Mouse (Mus musculus): ENCODE results near the gene Tbx15.
A peak's percentile ranks its signal among the peaks of the same experiment; 100 is the strongest.

The Tbx15 gene

GRCm38 (mm10) chr3:99240213-99240720, at the start of gene Tbx15:
Gene Tbx15, plus strand, starts transcription at chr3:99240381.
- ATAC-seq (ENCODE audit: low TSS enrichment), result no peak

- no peak for ATAC-seq (ENCODE audit: low TSS enrichment)
Measured at GRCm38 (mm10) chr3:99193576-99193975, 46.6 kb upstream of the Tbx15 start.

- ATAC-seq (ENCODE audit: low TSS enrichment), result no peak
Measured at GRCm38 (mm10) chr3:99203331-99203730, 36.9 kb upstream of the Tbx15 start.

DNA sequence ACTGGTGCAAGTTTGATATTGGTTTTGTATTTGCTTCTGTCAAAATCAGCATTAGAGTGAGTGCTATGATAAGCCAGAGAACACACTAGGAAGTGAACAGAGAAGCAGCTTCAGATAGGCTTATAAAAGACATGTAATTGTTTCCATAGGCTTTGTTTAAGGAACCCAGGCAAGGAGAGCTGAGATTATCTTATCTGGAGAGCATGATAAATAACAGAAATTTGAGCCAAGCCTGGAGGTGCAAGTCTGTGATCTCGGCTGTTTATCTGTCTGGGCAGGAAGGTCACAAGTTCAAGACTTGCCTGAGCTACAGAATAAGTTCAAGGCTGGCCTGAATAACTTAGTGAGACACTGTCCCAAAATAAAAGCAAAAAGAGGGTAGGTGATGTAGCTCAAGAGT, 31.8 kb upstream of the Tbx15 start:
- no peak for ATAC-seq (ENCODE audit: low TSS enrichment)

- no peak for ATAC-seq (ENCODE audit: low TSS enrichment)
Measured at GRCm38 (mm10) chr3:99211105-99211698, 29.0 kb upstream of the Tbx15 start.

- no peak for ATAC-seq (ENCODE audit: low TSS enrichment)
Measured at GRCm38 (mm10) chr3:99227807-99228206, 12.4 kb upstream of the Tbx15 start.

DNA sequence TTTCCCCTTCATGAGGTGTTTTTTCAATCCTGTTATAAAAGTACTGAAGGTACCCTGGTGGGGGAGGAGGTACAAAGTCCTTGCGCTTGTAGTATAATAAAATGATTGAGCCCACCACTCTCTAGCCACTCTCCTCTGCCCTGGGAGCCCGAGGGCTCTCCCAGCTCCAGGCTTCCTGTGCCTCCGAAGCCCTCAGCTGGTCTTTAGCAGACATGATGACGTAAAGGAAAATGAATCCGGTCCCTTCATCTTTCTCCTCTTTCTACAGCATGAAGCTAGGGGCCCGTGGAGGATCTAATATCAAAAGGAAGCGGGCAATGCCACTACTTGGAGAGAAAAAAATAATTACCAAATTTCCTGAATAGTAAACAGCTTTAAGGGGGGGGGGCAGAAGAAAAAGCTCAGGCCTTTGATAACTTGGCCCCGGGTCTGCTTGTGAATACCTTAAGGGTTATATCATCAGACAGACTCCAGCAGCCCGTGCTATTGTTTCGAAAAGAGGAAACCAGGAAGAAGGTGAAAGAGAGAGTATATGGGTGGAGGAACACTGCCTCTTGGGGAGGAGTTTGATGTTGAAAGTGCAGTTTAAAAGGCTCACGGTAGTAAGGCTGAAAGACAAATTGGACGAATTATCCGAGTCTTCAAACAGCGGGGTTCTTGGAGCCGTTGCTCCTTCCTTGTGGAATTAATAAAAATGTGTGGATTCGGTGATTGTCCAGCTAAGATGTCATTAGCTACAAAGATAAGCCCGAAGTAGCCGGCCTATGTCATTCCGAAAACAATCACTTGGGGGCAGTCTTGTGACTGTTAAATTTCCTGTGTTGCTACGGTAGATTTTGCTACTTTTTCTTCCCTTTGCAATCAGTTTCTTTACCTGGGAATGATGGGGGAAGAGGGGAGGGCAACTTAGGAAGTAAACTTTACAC, 6.5 kb upstream of the Tbx15 start:
- ATAC-seq (ENCODE audit: low TSS enrichment), result peak; percentile 57

GRCm38 (mm10) chr3:99234319-99234869, 5.8 kb upstream of the Tbx15 start:
- ATAC-seq (ENCODE audit: low TSS enrichment), result peak; percentile 34; the same call in 1 of the 2 replicates

DNA sequence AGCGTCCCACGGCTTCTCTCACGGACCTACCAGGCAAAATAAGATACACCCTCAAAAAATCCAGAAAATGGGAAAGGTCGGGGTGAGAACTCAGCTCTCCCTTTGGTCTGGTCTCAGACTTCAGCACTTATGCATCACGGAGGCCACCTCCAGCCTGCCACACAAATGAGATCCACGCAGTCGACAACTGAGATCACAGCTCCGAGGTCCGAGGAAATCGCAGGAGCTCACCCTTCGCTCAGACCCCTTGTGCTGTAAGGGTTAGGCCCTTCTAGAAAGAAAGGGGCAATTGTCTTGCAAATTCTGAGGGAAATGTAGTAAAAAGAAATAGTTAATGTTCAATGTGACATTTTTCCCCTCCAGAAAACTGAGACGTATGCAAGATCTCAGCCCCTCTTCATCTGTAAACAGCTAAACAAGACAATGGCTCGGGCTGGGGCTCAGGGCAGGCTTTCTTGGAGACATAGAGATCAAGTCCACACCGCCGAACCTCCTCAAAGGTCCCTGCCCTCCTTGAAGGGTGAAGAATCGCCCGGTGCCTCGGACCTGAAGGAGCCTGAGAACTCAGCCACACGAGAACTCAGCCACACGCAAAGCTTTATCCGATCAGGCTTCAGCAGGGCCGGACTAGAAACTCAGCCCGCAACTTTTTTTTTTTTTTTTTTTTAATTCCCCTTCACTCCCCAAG, 4.9 kb upstream of the Tbx15 start:
- no peak for ATAC-seq (ENCODE audit: low TSS enrichment)

GRCm38 (mm10) chr3:99235804-99236755, 4.1 kb upstream of the Tbx15 start:
- no peak for ATAC-seq (ENCODE audit: low TSS enrichment)

GRCm38 (mm10) chr3:99238691-99239090, 1.5 kb upstream of the Tbx15 start:
- no peak for ATAC-seq (ENCODE audit: low TSS enrichment)

DNA sequence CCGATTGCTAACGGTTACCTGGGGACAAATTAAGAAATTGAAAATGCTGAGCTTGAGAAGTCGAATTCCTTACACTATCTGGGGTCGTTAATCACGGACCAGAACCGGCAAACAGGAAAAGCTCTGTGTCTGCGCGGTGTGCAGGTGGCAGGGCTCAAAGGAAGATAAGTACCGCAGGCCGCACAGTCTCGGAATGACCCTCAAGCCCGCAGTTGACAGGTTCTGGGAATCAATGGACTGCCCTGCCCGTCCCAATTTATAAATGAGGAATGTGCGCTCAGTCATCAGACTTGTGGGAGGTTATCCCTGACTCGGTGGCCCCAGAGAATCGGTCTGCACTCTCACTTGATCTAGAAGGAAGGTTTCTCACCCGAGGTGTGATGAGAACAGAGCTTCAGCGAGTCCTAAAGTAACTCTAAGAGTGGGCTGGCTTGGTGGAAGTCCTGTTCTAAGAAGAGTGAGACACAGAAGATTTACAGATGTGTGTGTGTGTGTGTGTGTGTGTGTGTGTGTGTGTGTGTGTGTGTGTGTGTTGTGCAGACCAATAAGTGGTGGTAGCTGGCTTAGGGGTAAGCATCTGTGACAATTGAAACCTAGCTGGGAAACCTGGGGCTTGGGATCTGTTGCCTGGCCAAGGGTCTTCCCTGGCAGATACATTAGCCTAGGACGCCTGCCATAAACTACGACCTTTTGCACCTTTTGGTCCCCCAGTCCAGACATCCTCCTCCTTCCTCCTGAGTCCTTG, 708 bp upstream of the Tbx15 start:
- ATAC-seq (ENCODE audit: low TSS enrichment), result no peak

DNA sequence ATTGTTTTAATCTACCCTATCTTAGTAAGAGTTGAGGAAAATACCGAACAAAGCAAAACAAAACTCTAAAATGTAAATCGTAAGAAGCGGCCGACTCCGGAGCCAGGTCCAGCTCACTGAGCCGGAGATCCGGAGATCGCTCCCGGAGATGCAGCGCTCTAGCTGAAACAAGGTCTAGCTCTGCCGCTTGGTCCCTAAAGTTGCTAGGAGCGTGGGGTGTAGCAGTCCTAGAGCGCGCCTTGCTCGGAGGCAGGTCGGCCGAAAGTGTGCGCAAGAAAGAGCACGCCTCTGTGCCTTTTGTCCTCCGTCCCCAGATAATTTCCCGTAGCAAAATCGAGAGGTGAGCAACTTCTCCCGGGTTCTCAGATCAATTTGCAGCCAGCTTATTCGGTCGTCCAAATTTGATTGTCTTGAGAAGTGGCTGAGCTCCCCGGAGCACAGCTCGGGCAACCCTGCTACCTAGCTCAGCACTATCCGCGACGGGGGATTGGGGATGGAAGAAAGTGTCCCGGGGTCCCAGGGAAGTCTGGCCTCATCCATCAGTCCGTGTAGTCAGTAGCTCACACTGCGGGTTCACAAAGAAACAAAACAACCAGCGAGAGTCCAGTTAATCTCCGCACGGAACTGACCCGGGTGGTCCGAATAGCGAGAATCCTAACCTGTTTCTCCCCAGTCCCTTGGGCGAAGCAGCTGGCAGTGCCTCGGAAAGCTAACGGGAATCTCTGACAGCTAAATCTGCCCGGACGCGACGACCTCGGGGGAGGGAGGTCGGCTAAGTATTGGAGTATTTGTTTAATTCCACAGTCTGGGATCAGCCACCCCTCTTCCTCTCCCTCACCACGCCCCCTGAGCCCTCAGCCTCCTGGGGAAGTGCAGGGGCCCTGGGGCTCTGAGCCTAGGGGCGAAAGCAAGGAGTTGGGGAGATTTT, 894 bp downstream of the Tbx15 start:
- ATAC-seq (ENCODE audit: low TSS enrichment), result no peak

DNA sequence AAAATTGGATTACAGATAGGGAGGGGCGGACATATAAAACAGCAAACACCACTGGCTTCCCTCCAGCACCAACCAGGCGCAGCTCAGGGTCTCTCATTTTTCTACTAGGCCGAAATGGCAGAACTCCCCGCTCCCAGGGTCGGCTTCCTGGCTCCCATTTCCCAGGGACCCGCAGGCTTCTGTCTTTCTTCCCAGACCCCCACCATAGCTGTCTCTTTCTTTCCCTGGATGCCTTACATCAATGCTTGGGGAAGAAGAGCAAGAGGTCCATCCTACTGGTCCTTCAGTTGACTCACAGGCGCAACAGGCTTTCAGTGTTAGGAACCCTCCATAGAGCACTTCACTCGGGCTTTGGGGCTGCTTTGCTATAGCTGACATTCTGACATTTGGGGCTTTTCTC, 2.3 kb downstream of the Tbx15 start:
- ATAC-seq (ENCODE audit: low TSS enrichment), result no peak

DNA sequence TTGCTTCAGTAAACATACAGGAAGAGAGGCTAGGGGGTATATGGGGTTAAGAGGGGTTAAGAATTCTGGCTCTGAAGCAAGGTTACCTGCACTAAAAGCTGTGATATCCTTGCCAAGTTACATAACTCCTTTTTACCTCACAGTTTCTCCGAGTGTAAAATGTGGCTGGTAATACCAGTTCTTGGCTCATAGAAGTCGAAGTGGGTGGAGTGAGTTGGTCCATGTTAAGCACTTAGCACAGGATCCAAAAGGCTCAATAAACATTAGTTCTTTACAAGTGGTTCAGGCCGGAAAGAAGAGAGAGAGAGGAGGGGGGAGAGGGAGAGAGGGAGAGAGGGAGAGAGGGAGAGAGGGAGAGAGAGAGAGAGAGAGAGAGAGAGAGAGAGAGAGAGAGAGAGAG, 5.2 kb downstream of the Tbx15 start:
- no peak for ATAC-seq (ENCODE audit: low TSS enrichment)

DNA sequence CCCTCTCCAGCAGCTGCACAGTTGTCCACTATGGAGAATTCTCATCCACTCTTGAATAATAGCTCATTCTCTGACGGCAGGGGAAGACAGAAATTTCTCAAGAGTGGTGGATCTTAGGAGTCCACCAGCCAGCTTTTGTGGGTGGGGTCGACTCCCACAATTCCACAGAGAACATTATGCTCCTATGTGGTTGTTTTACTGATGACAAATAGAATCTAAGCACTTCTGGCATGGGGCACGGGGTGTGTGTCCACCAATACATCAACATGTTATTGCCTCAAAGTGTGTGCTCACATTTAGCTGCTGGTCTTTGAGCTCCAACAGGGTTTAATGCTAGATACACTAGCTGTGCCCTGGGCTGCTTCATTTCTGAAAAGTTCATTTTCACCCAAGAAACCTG, 6.4 kb downstream of the Tbx15 start:
- ATAC-seq (ENCODE audit: low TSS enrichment), result no peak

GRCm38 (mm10) chr3:99247586-99247985, 7.4 kb downstream of the Tbx15 start:
- ATAC-seq (ENCODE audit: low TSS enrichment), result no peak

- ATAC-seq (ENCODE audit: low TSS enrichment), result no peak
Measured at GRCm38 (mm10) chr3:99247996-99248801, 8.0 kb downstream of the Tbx15 start.

All from frontal cortex, adult (tissue).